Mouse (Mus musculus): ENCODE measurements around the gene Chrna5. TPM values are rescaled to one million over a fixed set of nuclear protein-coding genes. Genes with fewer than 3 reads are reported as not detected.

The Chrna5 gene
- total RNA-seq, 2 experiments from 2014 or later: 0.12 TPM; not detected in 1

DNA sequence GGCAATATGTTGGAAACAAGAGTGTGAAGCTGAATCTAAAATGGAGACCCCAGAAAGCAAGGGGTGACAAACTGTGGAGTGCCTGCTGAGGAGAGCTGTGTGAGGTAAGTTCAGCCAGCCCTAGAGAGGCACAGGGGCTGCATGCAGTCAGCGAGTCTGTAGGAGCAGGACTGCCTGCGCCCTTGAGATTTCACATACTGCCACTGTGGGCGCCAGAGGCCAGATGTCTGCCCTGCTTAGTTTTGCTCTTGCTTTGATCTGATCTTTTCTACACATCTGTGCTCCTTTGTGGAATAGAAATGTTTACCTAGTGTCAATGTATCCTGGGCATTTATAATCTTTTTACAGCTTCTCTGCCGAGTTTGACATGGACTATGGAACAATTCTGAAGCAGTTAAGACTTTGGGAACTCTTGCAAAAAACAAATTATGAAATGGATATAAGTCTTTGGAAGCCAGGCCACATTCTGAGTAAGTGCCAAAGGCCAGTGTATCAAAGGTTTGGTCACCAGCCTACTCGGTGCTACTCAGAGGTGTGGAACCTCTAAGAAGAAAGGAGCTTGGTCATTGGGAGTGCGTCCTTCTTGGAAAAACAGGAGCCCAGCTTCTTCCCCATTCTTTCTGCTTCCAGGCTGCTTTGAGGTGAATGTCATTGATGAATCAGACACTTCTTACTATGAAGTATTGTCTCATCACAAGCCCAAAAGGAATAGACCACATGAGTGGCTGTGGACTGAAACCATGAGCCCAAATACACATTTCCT is 30.1 kb downstream of the Chrna5 start:
- intact Hi-C loops (cut with DNase I; ENCODE audit: low total_unique reads): no loop called here
- no peak for DNase-seq

DNA sequence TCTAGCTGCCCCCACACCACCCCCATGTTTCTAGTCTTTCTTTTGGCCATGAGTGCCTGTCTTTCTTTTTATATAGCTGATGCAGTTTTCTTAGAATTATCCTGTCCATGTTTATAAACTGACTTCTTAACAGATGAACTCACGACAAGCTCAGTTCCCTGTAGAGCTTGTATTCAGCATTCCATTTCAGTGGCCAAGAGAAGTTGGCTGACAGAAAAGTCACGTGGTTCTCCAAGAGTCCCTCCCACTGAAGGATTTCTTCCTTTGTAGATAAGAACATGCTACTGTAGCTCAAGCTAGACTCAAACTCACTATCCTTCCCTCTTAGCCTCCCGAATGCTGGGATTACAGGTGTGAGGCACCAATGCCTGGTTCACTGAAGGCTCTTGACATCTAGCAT is 36.2 kb downstream of the Chrna5 start:
- DNase-seq: no peak
- intact Hi-C loops (cut with DNase I; ENCODE audit: low total_unique reads): no loop called here

DNA sequence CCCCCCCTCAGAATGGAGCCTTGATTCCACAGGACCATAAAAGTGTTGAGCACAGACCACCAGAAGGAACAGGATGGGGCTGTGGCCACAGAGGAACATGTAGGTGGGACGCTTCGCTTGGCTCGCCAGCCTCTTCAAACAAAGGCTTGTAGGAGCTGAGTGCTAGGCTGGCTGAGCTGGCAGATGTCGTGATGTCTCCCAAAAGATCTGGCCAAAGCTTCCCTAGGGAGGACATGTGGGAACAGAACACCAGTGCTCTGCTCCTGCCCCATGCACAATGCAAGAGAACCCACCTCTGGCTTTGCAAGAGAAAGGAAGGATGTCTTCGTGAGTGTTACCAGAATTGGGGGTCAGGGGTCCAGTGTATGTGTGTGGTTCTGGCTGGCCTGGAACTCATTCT is 42.6 kb downstream of the Chrna5 start:
- intact Hi-C loops (cut with DNase I; ENCODE audit: low total_unique reads): no loop called here

DNA sequence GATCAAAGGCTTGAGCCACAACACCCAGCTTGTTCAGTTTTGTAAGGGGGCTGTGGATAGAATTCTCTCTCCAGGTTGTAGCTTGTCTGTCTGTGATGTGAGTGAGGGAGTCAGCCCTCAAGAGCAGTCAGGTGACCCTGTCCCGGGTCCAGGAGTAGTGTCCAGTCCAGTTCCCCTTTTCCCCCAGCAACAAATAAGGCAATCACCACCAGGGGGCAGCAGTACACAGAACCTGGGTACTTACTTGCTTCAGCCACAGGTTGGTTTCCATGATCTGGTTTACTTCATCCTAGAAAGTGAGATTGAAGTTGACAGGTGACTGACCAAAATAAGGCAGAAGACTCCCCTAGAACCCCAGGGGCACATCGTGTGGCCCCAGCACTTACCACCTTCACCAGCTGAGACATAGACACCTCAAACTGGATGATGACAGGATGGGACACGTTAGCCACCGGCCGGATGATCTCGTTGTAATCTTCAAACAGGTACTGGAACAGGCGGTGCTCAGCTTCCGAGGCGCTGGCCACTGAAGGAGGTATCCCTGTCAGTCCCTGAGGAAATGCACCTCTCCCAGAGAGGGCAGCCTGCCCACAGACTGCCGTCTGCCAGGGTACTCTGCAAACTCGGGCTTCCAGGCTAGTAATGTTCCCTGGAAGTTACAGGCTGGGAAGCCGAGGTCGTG is 43.4 kb downstream of the Chrna5 start:
- peak; percentile 74 for DNase-seq
- intact Hi-C loops (cut with DNase I; ENCODE audit: low total_unique reads): no loop called here

More for the DNA sequence above, 42.6 kb downstream of the Chrna5 start:
- DNase-seq: no peak

DNA sequence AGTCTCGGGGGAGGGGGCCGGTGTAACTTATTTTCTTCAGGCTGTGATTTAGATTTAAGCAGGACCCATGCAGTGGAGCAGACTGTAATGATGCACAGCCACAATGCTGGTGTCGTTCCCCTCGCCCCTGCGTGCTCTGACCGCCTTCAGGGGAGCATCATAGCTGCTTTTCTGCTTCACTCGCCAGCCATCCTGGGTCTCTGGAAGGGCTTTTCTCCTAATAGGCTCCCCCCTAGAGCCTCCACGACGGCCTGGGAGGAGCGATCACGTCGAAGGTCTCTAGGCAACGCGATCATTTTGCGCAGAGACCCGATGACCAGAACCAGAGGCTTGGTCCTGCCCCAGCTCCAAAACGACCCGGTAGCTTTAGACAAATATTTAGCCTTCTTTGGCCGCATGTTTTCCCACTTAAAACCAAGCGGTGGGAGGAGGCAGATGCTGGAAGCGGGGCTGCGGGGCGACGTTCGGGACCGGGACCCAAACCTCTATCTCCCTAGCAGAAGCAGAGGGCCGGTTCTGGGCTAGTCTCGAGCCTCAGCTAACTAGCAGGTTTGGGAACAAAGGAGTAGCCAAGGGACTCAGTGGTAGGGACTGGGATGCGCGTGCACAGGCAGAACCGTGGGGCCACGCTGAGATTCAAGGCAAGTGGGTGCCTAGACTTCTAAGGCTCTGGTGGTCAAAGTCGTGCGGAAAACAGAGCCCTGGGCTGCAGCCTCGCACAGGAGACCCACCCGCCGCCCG is 45.0 kb downstream of the Chrna5 start:
- intact Hi-C loops (cut with DNase I; ENCODE audit: low total_unique reads): loop anchor here (5.0 kb wide), 2 partner anchors 87 to 282 kb away; no protein-coding TSS in a partner anchor
- no peak for DNase-seq

DNA sequence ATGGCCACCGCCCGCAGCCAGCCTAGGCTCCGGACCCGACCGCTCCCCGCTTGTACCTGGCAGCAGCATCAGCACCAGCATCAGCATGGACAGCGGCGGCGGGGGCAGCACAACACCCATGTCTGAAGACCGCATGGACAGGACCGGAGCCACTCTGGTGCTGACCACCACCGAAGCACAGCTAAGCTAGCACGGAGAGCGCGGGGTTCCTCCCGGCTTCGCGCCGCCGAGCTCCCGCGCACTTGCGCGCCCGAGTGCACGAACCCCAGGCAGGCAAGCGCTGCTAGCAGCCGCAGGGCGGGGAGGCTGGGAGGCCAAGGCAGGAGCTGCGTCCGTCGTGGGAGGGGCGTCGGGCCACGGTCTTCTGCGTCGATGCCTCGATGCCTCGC is 45.6 kb downstream of the Chrna5 start, which contains the start of gene Chrna3:
Gene Chrna3, minus strand, starts transcription at position 288 of the 389 bp plus-strand sequence.
- intact Hi-C loops (cut with DNase I; ENCODE audit: low total_unique reads): loop anchor here (5.0 kb wide), 2 partner anchors 86 to 281 kb away; no protein-coding TSS in a partner anchor
- DNase-seq: no peak

DNA sequence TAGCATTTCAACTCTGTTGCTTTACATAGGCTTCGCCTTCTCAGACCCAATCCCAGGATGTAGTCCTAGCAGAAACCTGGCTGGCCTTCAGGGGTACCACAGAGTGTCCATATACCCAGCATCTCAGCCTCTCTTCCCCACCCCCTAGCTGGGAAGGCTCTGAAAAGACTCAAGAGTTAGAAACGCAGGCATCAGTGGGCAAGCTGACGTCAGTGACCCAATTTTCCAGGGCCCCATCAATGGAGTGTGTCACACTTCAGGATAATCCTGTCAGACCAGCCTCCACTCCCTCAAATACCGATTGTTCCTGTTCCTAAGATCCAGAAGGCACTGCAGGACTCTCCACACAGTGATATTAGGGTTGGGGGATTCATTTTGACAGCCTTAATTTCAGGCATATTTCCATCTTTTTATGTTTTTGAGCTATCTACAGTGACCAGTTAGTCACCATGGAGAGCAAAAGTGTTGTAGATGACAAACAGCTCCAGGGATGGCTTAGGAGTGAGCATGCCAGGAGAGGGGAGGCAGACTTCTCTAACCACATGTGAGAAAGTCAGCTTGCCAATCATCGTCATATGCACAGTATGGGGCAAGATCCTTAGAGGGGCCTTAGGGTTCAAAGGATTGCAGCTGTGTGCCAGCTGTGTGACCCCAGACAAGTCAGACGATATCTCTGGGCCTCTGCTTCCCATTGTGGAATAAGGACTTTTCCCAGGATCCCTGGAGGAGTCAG is 50.9 kb downstream of the Chrna5 start:
- intact Hi-C loops (cut with DNase I; ENCODE audit: low total_unique reads): no loop called here

DNA sequence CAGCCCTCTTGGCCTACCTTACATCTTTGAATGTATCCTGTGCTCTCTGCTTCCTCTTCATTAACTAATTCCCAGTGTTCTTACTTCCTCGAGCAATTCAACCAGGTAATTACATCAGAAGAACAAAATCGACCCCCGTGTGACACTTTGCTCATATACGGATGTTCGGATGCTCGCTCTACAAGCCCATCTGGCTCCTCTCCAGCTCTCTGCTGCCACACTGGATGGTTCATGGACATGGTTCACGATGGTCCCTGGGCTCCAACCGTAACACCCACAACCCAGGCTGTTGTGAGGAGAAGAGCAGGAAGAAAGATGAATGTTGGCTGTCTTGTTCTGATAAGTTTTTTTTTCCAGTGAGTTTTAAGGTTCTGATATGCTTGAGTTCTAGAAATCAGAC is 58.3 kb downstream of the Chrna5 start:
- no peak for DNase-seq
- intact Hi-C loops (cut with DNase I; ENCODE audit: low total_unique reads): no loop called here

More for the DNA sequence above, 50.9 kb downstream of the Chrna5 start:
- no peak for DNase-seq

DNA sequence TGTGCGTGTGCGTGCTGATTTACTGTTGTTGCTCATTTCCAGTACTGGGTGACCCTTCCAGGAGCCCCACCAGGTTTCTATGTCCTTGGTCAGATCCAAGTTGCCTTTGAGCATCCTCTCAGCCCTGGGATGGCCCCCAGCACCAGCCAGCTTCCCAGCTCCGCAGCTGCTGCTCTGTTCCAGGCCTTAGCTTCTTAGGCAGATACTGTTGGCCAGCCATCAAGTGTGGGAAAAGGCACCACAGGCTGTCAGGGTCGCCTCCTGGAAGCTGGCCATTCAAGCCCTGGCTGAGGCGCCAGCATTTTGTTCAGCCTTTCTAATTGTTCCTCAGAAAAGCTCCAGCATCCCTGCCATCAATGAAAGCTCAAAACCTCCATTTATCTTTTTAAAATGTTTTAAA is 59.3 kb downstream of the Chrna5 start:
- no peak for DNase-seq
- intact Hi-C loops (cut with DNase I; ENCODE audit: low total_unique reads): no loop called here

DNA sequence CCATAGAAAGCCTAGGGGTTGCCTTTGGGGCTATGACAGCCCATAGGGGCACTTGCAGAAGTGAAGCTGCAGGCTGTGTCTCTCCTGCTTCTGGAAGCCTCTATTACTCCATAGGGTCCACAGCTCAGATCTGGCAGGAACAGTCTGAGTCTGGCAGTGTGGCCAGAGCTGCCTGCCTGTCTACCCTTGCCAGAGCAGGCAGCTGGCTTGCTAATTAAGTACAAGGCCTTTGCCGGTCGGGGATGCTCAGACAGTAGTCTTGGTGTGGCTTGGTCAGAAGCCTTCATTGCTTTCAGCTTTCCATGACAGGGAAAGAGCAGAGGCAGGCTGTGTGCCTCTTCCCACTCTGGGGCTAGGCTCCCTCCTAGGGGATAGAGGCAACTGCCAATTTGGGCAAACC is 60.7 kb downstream of the Chrna5 start:
- intact Hi-C loops (cut with DNase I; ENCODE audit: low total_unique reads): no loop called here
- no peak for DNase-seq

DNA sequence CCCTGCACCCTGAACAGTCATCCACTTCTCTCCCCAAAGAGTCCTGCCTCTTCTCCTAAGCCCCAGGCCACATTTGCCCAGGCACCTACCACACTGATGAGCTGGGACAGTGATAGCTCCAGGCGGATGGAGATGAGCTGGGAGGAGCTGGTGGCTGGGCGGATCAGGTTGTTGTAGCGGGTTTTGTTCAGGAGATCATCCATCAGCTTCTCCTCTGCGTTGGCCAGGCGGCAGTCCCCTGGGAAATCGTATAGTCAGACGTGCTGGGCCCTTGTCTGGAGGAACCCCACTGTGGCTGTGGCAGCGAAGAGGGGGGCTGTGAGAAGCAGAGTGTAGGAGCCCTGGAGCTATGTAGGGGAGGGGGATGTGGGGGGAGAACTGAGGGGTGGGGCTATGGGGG is 63.0 kb downstream of the Chrna5 start:
- DNase-seq: no peak
- intact Hi-C loops (cut with DNase I; ENCODE audit: low total_unique reads): no loop called here

DNA sequence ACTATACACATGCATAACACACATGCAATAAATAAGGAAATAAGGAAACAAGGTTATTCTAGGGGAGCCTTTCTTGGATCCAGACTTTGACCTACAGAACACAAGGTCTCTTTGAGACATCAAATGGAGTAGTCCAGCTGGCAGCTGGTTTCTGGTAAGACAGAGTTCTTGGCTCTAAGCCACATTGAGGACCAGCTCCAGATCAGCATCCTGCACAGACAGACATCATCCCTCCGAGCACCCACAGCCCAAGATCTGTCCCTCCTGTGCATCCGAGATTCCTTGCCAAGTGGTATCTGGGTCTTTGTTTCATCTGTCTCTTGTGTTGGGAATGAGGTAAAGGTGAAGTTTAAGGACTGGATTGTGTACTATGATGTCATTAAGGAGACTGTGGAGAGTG is 64.3 kb downstream of the Chrna5 start:
- intact Hi-C loops (cut with DNase I; ENCODE audit: low total_unique reads): loop anchor here (5.0 kb wide), 1 partner anchor 67 kb away; no protein-coding TSS in a partner anchor
- DNase-seq: no peak

DNA sequence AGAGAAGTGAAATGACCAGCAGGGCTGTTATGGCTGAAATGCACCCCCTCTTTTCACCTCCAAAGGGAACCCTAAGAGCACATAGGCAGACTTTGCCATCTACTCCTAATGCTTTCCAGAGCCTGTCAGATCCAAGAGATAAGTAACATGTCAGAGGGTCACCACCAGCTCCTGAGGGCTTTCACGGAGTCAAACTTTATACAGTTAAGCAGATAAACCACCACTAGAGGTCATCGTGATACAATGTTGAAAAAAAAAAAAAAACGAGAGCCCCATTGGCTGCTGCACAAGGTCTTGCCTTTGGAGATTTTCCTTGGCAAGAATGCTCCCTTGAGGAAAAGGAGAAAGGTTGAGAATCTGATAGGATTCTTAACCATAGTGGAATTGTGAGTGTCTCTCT is 66.1 kb downstream of the Chrna5 start:
- intact Hi-C loops (cut with DNase I; ENCODE audit: low total_unique reads): loop anchor here (5.0 kb wide), 1 partner anchor 66 kb away; no protein-coding TSS in a partner anchor
- no peak for DNase-seq

DNA sequence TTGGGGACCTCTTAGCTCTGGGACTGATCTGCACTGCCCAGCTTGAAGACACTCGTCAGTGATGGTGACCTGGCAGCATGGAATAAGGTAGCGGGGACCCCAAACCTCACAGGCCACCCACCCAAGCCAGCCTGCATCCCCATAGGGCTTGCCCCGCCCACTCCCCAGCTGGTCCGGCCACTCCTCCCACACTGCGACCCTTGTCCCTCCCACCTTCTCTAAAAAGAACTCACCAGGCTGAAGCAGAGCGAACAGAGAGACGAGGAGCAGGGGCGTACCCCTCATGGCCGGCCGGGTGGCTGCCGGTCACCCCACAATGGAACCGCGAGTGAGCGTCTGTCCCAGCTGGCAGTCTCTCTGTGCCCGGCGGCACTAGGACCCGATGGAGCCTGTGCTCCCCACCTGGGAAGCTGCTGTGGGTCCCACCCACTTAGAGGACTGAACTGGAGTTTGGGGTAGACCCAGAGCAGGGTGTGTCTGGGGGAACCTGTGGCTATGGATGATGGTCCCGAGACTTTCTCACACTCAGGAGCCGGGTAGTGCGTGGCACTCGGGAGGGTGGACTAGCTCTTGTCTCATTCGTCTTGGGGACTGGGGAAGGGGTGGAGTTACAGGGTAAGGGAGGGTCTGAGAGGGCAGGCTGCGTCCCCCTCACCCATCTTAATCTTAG is 67.7 kb downstream of the Chrna5 start, which contains the start of gene Chrnb4:
Gene Chrnb4, minus strand, starts transcription at position 569 of the 670 bp plus-strand sequence.
- intact Hi-C loops (cut with DNase I; ENCODE audit: low total_unique reads): loop anchor here (5.0 kb wide), 1 partner anchor 64 kb away; no protein-coding TSS in a partner anchor

DNA sequence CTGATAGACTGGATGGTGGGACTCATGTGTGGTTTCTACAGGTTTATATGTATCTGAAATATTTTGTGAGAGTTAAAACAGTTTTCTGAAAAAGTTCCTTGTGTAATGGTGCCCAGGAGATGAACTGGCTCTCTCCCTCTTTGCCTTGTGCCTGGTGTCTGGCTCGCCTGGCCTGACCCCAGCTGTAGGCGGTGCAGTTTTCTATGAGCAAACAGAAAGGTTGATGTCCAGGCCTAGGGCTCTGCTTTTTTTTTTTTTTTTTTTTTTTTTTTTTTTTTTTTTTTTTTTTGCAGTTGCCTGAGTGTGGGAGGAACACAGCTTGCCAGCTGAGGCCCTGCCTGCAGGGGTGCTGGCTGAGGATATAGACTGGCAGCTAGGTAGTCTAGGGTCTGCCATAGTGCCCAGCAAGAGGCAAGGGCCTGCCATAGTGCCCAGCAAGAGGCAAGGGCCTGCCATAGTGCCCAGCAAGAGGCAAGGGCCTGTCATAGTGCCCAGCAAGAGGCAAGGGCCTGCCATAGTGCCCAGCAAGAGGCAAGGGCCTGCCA is 74.8 kb downstream of the Chrna5 start:
- DNase-seq: no peak
- intact Hi-C loops (cut with DNase I; ENCODE audit: low total_unique reads): no loop called here

More for the DNA sequence above, 67.7 kb downstream of the Chrna5 start, which contains the start of gene Chrnb4:
- peak; percentile 12 for DNase-seq

Data from gastrocnemius, postnatal 14 days (tissue).